Comparison of ENCODE assay signal across 15 mouse cellular contexts in genomic region chr8:91988866-91989633, GRCm38 (mm10).
DNase-seq lines count a peak whose midpoint lies in the region; ATAC-seq and TF ChIP-seq lines count a peak whose summit lies in the region.
"Had no signal": no experiment of that assay in that cellular context is flagged by ENCODE, and none has a peak within 500 bp of the region (broad histone marks: within the 10 kb centered on the region; RNA-seq: fewer than 3 reads in every experiment).

No protein-coding gene starts in this region.

- H3K4me2 ChIP-seq in lung, embryonic 14.5 days, result no peak overlapping the region
- H3K4me2 ChIP-seq in heart, postnatal 0 days (ENCODE audit: low read depth, low read length), result no peak overlapping the region
- H3K4me2 ChIP-seq: neural tube, embryonic 13.5 days had no signal

- no peak overlapping the region for H3K27ac ChIP-seq in lung, embryonic 14.5 days (ENCODE audit: low read depth)
- peak overlapping the region; percentile 36 for H3K27ac ChIP-seq in heart, adult 2 months
- H3K27ac ChIP-seq in heart, postnatal 0 days (ENCODE audit: low read depth), result peak overlapping the region; percentile 44
- H3K27ac ChIP-seq: neural tube, embryonic 13.5 days had no signal

- ATAC-seq in lung, embryonic 14.5 days (ENCODE audit: insufficient read depth), result no peak; the same call in 1 of the 2 replicates
- ATAC-seq in heart, postnatal 0 days (ENCODE audit: insufficient read depth, low read depth), result no peak
- ATAC-seq: activated CD4-positive, CD25-positive, alpha-beta regulatory T cell, adult 4 months; forebrain, embryonic 16.5 days; hindbrain, embryonic 16.5 days; midbrain, embryonic 16.5 days had no signal

- TF ChIP-seq CTCF in lung, embryonic 14.5 days (IDR thresholded peaks at IDR 0.05; ENCODE audit: low read depth), result no peak
- no peak for TF ChIP-seq CTCF in lung, adult 2 months (IDR thresholded peaks at IDR 0.05; ENCODE audit: insufficient read depth, low read length)
- no peak for TF ChIP-seq CTCF in heart, adult 2 months (IDR thresholded peaks at IDR 0.05)
- no peak for TF ChIP-seq CTCF in heart, postnatal 0 days (IDR thresholded peaks at IDR 0.05; ENCODE audit: low read depth)

- H3K36me3 ChIP-seq in lung, embryonic 14.5 days (ENCODE audit: insufficient read depth), result no peaks in the 10 kb centered on the region
- H3K36me3 ChIP-seq in heart, adult 2 months (ENCODE audit: control insufficient read depth, insufficient read depth, low read length), result peaks cover 8% of the 10 kb centered on the region
- H3K36me3 ChIP-seq in heart, postnatal 0 days (replicated peaks; ENCODE audit: control insufficient read depth, insufficient read depth, low read length), result no peaks in the 10 kb centered on the region
- H3K36me3 ChIP-seq: neural tube, embryonic 13.5 days had no signal

- no peaks in the 10 kb centered on the region for H3K79me2 ChIP-seq in heart, adult 2 months (replicated peaks; ENCODE audit: control insufficient read depth, insufficient read depth, low read length)

- peak; percentile 36; the same call in 1 of the 2 replicates for TF ChIP-seq EP300 in heart, adult 2 months (IDR thresholded peaks at IDR 0.05; ENCODE audit: insufficient read depth, low read depth, low read length)
- TF ChIP-seq EP300 in heart, postnatal 0 days (IDR thresholded peaks at IDR 0.05; ENCODE audit: low read depth), result no peak

- no peak for TF ChIP-seq POLR2A in lung, adult 2 months (IDR thresholded peaks at IDR 0.05; ENCODE audit: borderline replicate concordance, extremely low read depth, low read depth, low read length)
- no peak for TF ChIP-seq POLR2A in heart, adult 2 months (IDR thresholded peaks at IDR 0.05; ENCODE audit: insufficient read depth, low read depth, low read length)

- H3K27me3 ChIP-seq in lung, embryonic 14.5 days (ENCODE audit: insufficient read depth, low read length), result peaks cover 8% of the 10 kb centered on the region; the same call in 1 of the 2 replicates
- no peaks in the 10 kb centered on the region for H3K27me3 ChIP-seq in heart, adult 2 months (ENCODE audit: control insufficient read depth, insufficient read depth, low read length)
- H3K27me3 ChIP-seq in heart, postnatal 0 days (ENCODE audit: control insufficient read depth, insufficient read depth, low read length), result 0 out of 2 replicates have a peak, but pooled peaks cover 4% of the 10 kb centered on the region

- no peaks in the 10 kb centered on the region for H3K9me3 ChIP-seq in lung, embryonic 14.5 days (ENCODE audit: low read depth, low read length)
- no peaks in the 10 kb centered on the region for H3K9me3 ChIP-seq in heart, postnatal 0 days (replicated peaks; ENCODE audit: control insufficient read depth, low read length)

- intact Hi-C loops in heart, adult 2 months (cut with DNase I), result loop anchor here (5.0 kb wide), 1 partner anchor 187 kb away; the partner anchor contains the start of gene Irx3

- WGBS in lung, embryonic 14.5 days, result 37% methylated on average over 11 of the region's 11 CpGs
- WGBS in lung, adult 2 months, result 59% methylated on average over 11 of the region's 11 CpGs
- 35% methylated on average over 11 of the region's 11 CpGs for WGBS in heart, adult 2 months
- WGBS in heart, postnatal 0 days, result 36% methylated on average over 11 of the region's 11 CpGs

- H3K9ac ChIP-seq in lung, embryonic 14.5 days, result no peak overlapping the region
- H3K9ac ChIP-seq in heart, adult 2 months (ENCODE audit: low read depth, low read length), result no peak overlapping the region
- no peak overlapping the region for H3K9ac ChIP-seq in heart, postnatal 0 days (replicated peaks; ENCODE audit: low read depth, low read length)
- H3K9ac ChIP-seq: neural tube, embryonic 13.5 days had no signal

- peak; percentile 30 for DNase-seq in lung, embryonic 14.5 days
- no peak for DNase-seq in lung, adult 2 months
- DNase-seq in heart, adult 2 months, result peak in 1 of 2 experiments; percentile 38
- DNase-seq in heart, postnatal 0 days (ENCODE audit: low spot score), result peak; percentile 32
- DNase-seq in kidney, postnatal 14 days, result peak; percentile 72
- no peak for DNase-seq in Muller cell, postnatal 12 days (ENCODE audit: inconsistent ontology term)
- DNase-seq in ovary, postnatal 14 days (ENCODE audit: low spot score), result no peak
- DNase-seq: gastrocnemius, postnatal 25 days; lung, postnatal 4 days; thymus, adult 18-20 months had no signal

- H3K4me1 ChIP-seq in lung, embryonic 14.5 days (ENCODE audit: insufficient read depth), result peaks cover 18% of the 10 kb centered on the region
- H3K4me1 ChIP-seq in lung, adult 2 months (ENCODE audit: control insufficient read depth, insufficient read depth, low read length), result peaks cover 2% of the 10 kb centered on the region; the same call in 1 of the 2 replicates
- H3K4me1 ChIP-seq in heart, adult 2 months (ENCODE audit: control insufficient read depth, insufficient read depth, low read length), result peaks cover 8% of the 10 kb centered on the region
- H3K4me1 ChIP-seq in heart, postnatal 0 days (ENCODE audit: control insufficient read depth, insufficient read depth), result peaks cover 36% of the 10 kb centered on the region

- H3K4me3 ChIP-seq in lung, embryonic 14.5 days (ENCODE audit: low read depth, low read length), result no peak overlapping the region
- no peak overlapping the region for H3K4me3 ChIP-seq in lung, adult 2 months (replicated peaks; ENCODE audit: extremely low read depth, low read depth, low read length)
- no peak overlapping the region for H3K4me3 ChIP-seq in heart, adult 2 months
- H3K4me3 ChIP-seq in heart, postnatal 0 days (ENCODE audit: low read depth, low read length), result no peak overlapping the region
- H3K4me3 ChIP-seq: neural tube, embryonic 13.5 days had no signal

Comparison
In these comparisons a context has a peak if more than half of its experiments do, and no peak if none do; other contexts are left out.
1. DNase-seq: peak in lung, embryonic 14.5 days (single experiment), heart, postnatal 0 days (single experiment) and kidney, postnatal 14 days (single experiment); none in lung, adult 2 months (single experiment), Muller cell, postnatal 12 days (single experiment) and ovary, postnatal 14 days (single experiment).